Mouse (Mus musculus) regulatory T cell (primary cell): ENCODE data around the gene Erh.

ENCODE experiments used
- in situ Hi-C: fragments of 300-600 bp; cut with MboI, MseI; formaldehyde crosslinking; loops from one replicate; pipeline ENCODE4 v1.15.1; 2025; ENCODE audit warnings: high pct_unique_total_duplicates

Gene Erh

DNA sequence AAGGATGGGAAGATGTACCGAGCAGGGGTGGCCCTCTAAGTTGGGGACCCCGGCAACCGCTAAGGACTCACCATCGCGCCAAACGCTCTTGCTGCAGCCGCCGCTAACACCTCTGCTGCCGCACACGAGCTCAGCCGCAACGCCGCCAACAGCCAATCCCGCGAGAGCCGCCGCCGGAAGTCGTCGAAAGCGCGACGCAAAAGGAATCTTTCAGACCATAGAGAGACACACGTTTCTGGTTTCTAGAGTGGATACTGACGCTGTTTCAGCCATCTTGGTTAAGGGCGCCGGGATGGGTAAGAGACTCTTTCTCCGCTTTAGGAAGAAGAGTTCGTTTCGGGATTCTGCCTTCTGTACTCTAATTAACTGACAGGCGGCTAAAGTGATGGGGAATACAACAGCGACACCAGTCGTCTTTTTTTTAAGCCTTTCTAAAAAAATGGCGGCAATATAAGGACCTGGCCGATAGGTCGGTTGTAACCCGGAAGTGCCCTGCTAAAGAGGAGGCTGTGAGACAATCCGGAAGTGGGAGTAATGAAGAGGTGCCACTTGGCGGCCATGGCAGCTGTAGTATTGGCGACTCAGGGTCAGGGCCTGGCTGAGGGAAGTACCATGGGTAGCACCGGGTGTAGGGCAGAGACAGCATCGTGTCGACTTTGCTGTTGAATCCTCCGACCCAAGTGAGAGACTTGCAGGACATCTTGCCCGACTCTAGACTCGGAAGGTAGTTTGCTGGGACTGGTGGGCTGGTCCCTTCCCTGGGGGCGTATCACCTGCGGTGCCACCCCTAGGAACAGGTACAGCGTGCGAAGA lies at the start of gene Erh, which contains the start of gene Slc39a9:
Erh (minus strand) TSS at position 649 of the 813 bp plus-strand sequence.
Slc39a9 (plus strand) TSS at position 191 of the 813 bp plus-strand sequence.
- in situ Hi-C loops: loop anchor here (25.0 kb wide), 1 partner anchor 482 kb away; no protein-coding TSS in a partner anchor

DNA sequence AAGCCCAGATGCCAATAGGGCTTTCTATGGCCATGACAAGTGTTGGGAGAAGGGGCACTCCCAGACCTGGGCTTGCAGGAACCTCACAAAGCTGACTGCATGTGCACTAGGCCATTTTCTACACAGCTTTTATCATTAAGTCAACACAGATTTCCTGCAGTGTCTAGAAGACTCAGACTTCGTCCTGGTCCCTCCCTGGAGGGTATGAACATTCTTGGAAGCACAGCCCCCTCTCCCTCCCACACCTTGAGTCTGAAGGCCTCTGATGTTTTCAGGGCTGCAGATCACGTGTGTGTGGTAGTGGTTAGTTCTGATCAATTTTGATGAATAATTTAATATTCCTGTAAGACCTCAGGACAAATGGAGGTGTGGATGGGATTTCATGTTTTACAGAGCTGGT lies 49.6 kb upstream of the Erh start:
- in situ Hi-C loops: loop anchor here (25.0 kb wide), 1 partner anchor 1806 kb away; no protein-coding TSS in a partner anchor

DNA sequence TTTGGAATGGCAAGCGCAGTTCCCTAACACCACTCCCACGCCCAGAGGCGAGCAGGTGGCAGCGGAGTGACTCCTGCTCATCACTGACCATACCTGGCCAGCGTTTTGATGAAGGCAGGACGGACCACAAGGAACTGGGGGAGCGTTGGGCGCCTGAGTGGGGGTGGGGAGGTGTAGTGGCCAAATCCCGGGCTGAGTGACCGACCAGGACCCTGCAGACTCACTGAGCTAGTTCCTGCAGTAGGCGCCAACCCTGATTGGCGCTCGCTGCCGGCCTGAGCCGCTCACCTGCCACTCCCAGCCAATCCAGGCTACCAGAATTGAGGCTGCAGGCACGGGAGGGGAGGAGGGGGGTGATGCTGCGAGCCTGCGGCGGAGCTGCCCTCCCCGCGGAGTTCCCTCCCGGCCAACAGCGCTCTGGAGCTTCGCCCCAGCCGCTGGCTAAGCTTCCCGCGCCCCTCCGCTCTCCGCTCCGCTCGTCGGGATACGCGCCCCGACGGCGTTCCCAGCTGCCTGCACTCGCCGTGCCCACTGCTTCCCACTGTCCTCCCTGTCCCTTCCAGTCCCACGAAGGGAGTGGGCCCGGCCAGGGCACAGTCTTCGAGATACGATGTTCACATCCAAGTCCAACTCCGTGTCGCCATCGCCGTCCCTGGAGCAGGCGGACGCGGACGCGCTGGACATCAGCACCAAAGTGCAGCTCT lies 48.3 kb upstream of the Erh start, which contains the start of gene Plekhd1:
Plekhd1 (plus strand) TSS at position 323 of the 704 bp plus-strand sequence.
- in situ Hi-C loops: loop anchor here (25.0 kb wide), 1 partner anchor 1805 kb away; no protein-coding TSS in a partner anchor

DNA sequence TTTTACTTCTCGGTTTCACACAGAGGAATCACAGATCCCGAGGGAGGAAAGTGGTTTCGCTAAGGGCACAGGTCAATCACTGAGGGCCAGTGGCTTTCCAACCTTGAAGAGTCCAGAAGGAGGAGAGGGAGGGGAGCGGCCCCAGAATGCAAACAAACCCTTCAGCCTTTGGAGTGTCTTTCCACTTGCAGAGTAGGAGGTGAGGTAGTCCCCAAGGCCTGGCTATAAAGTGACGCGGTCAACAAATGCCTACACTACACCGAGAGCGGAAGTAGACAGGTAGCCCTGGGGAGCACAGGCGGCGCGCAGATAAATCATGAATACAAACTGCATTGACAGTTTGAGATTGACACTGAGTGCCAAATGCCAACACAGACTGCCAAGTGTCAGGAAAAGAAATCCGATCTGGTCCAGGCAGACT lies 47.5 kb upstream of the Erh start:
- in situ Hi-C loops: loop anchor here (25.0 kb wide), 1 partner anchor 1804 kb away; no protein-coding TSS in a partner anchor

DNA sequence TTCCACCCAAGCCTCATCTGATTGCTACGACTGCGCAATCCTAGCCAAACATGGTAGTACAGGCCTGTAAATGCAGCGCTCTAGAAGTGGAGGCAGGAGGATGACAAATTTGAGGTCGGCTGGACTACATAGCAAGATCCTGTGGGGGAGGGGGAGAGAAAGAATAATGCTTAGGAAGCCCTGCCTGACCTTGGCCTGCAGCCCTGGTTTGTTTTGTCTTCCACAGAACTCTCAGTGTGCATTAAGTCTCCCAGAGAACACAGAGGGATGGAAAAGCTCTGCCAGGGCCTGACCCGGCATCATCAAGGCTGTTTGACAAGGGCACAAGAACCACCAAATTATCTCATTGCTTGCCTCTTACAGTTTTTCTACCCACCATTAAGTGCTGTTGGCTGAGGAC lies 45.6 kb upstream of the Erh start:
- in situ Hi-C loops: loop anchor here (25.0 kb wide), 1 partner anchor 1802 kb away; no protein-coding TSS in a partner anchor

DNA sequence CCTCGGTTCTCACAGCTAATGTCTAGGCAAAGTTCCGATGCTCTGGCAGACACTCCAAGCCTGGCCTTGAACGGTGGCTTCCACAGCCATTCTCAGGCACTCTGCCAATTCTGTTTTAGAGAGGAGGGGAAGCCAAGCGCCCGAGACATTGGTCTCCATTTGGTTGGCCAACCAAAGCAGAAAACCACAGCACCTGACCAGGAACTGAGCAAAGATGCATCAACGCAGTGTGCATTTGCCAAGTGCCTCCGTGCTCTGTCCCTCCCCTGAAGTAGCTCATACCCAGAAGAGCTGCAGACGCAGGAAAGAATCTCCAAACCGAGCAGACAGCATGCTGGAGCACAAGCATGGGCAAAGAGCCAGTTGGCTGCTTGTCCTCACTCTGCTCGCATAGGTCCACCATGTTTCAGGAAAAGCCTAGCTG lies 43.7 kb upstream of the Erh start:
- in situ Hi-C loops: loop anchor here (25.0 kb wide), 1 partner anchor 1800 kb away; no protein-coding TSS in a partner anchor

DNA sequence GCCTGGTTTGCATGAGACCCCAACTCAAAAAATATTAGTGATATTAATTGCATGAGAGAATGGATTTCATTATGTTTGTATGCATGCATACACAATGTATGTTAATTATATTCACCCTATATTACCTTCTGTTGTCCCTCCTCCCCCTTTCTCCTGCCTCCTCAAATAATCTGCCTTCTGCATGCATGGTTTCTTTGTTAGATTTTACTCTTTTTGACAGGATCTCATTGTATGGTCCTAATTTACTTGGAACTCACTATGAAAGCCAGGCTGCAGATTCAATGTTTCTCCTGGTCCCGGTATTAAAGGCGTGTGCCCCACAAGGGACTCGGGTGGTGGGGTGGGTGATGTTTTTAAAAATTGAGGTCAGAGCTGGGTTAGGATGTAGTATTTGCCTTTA lies 40.2 kb upstream of the Erh start:
- in situ Hi-C loops: loop anchor here (25.0 kb wide), 1 partner anchor 1797 kb away; no protein-coding TSS in a partner anchor

DNA sequence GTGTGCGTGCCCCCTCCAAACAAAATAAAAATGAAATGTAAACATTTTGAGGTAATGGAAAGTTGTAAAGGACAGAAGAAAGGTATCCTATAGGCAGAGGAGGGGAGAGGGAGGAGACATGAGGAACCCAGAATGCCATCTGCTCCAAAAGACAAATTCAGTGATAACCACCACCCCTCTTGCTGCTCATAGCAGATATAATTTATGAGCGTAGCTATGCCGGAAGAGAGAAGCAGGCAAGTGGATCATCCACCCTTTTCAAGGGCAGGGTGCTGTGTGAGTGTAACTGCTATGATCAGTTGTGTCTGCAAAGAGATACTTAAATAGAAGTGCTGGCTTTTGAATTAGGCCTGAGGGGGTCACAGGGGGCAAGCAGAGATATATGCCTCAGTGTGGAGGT lies 39.4 kb upstream of the Erh start:
- in situ Hi-C loops: loop anchor here (25.0 kb wide), 1 partner anchor 1796 kb away; no protein-coding TSS in a partner anchor

DNA sequence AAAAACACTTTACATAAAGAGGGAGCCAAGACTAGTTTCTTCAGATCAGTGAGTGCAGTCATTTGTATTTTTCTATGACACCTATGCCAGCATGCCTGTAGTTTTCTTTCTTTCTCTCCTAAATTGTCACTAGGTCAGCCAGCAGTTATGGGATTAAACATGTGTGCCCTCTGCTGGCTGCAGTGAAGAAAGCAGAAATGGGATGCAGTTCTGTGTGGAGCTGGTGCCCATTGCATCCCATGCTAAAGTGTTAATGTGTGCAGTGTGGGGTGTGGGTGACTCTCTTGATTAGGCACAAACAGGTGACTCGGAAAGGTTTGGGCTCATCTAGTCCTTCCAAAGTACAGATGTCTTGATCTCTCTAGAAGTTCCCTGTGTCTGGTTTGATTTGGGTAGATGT lies 37.2 kb upstream of the Erh start:
- in situ Hi-C loops: loop anchor here (25.0 kb wide), 1 partner anchor 1794 kb away; no protein-coding TSS in a partner anchor

DNA sequence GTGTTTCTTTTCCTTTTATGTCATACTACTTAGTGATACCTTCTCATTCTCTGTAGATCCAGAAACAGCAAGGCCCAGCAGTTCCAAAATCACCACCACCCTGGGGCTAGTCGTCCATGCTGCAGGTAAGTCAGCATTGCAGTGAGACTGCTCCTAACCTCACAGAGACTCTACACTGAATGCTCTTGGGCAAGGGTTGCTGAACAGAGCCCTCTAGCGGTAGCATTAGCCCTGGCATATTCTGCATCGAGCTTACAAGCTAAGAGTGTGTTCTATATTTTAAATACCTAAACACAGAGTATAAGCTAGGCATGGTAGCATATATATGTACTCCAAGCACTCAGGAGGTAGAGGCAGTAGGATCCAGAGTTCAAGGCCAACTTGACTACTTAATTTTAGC lies 29.0 kb upstream of the Erh start:
- in situ Hi-C loops: no loop called here

DNA sequence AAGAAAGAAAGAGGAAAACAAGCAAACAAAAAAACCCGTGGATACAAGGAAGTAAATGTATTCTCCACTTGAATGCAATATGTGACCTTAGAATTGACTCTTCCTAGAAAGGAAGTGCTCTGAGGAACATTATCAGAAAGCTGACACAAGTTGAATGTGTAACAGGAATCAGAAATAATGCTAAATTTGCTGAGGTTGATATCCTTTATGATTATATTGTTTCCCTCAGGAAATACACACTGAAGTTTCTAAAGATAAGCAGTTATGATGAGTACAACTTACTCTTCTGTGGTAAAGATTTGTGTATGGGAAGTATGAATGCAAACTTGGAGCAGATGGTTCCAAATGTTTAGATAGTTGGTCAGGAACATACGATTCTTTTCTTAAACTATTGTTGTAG lies 24.2 kb upstream of the Erh start:
- in situ Hi-C loops: no loop called here

DNA sequence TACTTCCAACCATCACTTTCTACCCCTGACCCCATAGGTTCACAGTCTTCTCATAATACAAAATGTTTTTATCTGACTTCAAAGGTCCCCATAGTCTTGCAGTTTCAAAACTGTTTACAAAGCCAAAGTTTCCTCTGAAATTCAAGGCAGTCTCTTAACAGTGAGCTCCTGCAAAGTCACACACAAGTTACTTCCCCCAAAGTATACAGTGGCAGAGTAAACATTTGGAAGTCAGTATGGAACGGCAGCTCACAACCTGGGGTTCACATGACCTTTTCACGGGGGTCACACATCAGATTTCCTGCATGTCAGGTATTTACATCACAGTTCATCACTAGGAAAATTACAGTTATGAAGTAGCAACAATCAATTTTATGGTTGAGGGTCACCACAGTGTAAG lies 19.8 kb upstream of the Erh start:
- in situ Hi-C loops: no loop called here

DNA sequence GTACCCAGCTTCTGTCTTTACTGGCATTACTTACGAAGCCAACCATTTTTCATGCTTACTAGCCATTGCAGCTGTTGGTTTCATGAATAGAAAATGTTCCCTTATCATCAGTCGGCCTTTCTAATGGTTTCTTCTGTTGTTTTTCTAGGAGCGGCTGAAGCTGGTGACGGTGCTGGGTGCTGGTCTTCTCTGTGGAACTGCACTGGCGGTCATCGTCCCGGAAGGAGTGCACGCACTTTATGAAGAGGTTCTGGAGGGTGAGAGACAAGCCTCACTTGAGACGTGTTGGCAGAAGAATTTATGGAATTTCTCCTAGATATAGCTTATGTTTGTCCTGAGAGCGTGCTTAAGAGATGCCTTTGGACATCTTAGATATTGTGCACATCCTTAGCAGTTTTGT lies 18.2 kb upstream of the Erh start:
- in situ Hi-C loops: no loop called here

DNA sequence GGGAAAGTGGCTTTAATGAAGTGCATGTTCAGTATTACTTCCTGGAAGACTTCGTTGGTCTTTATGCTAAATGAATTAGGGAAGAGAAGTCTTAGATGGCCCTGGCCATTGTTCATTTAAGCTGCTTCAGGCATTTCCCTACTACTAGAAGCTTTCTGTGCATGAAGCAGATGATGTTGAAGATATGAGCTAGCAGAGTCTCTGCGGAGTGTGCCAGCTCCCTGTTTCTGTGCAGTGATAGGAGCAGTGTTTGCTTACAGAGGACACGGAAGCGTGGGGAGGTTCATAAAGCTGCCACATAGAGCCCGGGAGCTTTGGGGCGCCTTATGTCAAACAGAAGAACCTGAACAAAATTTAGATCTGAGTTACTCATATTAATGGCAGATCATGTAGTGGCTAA lies 14.5 kb upstream of the Erh start:
- in situ Hi-C loops: no loop called here

DNA sequence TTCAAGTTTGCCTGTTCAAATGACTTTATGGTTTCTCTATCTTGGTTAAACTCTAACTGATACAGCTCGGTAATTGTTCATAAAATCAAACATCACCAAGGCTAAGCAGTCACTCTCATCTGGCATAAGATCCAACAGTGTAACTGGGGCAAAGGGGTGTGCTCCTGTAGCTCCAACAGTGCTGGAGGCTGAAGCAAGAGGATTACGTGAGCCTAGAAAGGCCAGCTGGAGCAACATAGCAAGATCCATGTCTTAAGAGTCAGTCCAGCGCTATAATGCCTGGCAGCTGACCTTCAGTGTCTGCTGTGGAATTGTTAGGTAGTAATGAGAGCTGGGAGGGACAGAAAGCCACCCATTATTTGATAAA lies 10.5 kb upstream of the Erh start:
- in situ Hi-C loops: no loop called here

DNA sequence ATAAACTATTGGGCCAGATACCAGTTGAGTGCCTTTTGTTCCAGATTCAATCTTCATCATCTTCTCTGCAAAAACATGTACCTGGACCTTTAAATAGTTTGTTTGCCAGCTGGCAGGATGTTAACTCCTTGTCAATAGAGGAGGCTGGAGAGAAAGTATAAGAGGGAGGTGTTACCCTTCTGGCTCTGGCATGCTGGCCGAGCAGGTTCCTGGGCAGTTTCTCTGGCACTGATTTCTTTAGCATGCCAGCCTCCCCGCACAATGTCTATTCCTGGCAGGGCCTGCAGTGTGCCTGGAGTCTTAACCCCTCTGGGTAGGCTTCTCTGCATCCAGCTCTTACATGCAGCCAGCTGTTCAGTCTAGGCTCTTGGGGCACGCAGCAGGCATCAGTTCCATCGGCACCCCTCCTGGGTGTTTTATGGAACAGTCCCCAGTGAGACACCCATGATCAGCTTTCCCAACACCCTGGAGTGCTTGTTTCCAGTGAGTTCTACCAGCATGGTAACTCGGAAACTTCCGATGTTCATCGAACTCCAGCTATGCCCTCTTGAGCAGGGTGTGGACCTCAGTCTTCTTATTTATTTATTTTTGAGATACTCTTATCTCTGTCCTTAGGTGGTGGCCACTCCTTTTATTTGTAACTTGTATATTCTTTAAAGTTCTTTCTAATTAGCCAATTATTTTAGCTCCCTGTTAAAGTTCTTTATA lies 10.0 kb upstream of the Erh start:
- in situ Hi-C loops: no loop called here

DNA sequence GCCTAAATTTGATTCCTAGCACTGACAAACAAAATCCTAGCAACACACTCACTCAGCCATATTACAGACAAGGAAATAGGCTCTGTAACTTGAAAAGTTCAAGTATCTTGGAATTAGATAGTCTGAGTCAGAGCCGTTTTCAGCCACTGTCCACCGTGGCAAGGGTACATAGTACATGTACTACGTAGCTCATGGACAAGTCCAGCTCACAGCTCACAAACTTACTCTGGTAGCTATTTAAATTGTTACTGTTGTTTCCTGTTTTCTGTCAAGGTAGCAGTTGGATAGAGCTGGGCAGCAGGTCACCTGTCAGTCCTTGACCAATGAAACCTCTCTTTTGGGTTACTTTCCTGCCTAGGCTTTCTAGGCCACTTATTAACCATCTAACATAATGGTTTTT lies 2.2 kb upstream of the Erh start:
- in situ Hi-C loops: loop anchor here (25.0 kb wide), 1 partner anchor 484 kb away; no protein-coding TSS in a partner anchor

DNA sequence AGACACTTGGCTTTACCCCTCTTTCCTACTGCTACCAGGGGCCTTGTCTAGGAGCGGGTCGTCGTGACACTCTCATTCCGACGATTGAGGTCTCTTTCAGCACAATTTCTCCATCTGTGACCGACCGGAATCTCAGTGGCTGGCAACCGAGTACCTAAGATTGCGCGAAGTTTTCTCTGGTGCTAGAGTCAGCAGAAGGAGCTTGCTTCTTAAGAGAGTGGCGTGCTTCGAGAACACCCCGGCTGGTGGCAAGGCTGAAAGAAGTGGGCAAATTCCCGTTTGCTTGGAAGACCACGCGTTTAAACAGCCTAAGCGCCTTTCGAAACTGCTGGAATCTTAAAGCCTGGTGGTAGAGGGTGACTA lies 346 bp upstream of the Erh start:
- in situ Hi-C loops: loop anchor here (25.0 kb wide), 1 partner anchor 482 kb away; no protein-coding TSS in a partner anchor

DNA sequence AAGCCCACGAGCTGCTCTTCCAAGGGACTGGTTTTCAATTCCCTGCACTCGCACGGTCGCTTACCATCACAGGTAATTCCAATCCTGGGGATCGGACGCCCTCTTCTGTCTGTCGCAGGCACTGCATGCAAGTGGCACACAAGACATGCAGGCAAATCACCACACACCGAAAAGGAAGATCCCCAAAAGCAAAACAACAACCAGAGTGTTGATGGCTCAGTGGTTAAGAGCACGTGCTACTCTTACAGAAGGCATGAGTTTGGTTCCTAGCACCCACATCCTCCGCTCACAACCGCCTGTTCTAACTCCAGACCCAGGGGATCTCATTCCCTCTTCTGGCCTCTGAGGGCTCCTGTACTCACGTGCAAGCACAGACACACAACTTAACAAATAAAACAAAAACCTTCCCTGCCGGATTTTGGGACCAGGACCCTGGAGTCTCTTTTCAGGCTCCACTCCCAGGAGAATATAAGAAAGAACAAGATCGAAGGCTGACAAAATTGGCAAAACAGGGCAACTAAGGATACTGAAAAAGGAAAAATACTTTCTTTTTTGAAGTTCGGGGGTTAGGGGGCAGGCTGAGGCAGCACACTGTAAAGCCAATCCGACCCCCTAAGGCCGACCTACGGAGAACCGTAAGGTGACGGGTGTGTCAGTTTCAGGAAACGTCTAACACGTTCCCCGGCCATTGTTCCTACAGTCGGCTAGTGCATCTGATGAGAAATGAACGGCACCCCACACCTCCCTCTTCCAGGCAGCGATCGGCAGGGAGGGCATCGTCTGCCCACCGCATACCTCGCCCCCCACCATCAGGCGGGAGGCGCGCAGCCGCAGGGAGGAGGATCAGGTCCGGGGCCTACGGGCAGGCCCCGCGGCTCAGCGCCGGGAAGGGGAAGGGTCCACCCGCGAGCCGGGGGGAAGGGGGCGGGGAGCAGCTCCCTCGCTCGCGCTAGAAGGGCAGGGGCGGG lies 1.1 kb downstream of the Erh start:
- in situ Hi-C loops: loop anchor here (25.0 kb wide), 1 partner anchor 481 kb away; no protein-coding TSS in a partner anchor

DNA sequence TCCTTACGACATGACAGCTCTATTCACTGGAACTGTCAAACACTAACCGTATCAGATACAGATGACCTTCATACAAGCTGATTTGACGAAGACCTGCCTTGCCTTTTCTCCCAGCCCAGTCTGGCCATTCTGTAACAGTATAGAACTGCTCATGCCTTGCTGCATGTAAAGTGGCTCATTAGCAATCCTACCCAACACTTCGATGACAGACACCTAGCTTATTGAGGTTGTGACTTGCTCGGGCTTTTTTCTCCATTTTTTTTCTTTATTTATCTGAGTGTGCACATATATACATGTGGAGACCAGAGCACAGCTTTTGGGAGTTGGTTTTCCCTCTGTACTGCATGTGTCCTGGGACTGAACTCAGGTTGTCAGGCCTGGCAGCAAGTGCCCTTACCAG lies 12.4 kb downstream of the Erh start:
- in situ Hi-C loops: loop anchor here (10.0 to 25.0 kb wide), 2 partner anchors 469 to 1753 kb away; no protein-coding TSS in a partner anchor
